Mouse (Mus musculus) gastrocnemius, adult 2 months (tissue): ENCODE measurements at regions not wholly inside any gene's neighbourhood (a gene's known extent, or its start where the extent isn't known, plus 50 kb on each side); places are given as distances from the start of the nearest gene placed in this dataset.
"Not testable (repeated sequence)": the region's sequence is repeated elsewhere in the genome, so short reads cannot be mapped to it uniquely, and the experiment has no call there.

Experiments used
- DNase-seq: peaks from one replicate; pipeline ENCODE4 v3.0.0; 2022
- H3K27ac ChIP-seq: fragments of 200-600 bp; 2 replicates; pipeline ENCODE4 v1.8.1; 2022; ENCODE audit warnings: mild to moderate bottlenecking
- H3K4me3 ChIP-seq: fragments of 200-600 bp; 2 replicates; pipeline ENCODE4 v1.8.1; 2022; ENCODE audit warnings: mild to moderate bottlenecking, moderate library complexity
- CTCF ChIP-seq: fragments of 200-600 bp; IDR thresholded peaks from 2 replicates; pipeline ENCODE4 v1.8.1; 2022; ENCODE audit warnings: antibody characterized with exemption, mild to moderate bottlenecking, moderate library complexity
- intact Hi-C: fragments of 180-260 bp; cut with DNase I; formaldehyde crosslinking; loops from one replicate; pipeline ENCODE4 v1.15.1; 2025

DNA sequence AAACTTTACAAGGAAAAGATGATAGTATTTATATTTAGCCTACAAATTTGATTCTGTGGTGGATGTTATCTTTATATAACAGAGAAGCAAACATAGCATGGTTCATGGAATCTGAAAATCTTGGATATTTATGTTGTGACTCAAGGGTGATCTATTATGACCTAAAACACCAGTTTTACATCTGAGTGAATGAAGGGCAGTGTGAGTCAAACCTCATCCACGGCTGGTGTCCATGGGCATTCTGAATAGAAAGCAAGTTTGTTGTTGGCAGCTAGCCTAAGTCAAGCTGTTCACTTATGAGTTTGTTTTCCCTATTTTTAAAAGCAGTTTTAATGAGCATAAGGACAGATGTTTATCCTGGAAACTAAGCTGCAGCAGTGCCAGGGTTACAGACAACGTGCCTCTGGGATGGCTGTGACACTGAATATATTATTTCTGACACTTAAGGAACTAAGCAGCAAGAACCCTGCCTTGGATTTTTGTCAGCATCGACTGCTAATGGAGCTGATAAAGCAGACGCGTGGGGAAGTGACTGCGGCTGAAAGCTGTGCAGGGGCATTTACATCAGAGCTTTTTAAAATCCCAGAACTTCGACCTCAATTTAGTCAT lies 278.5 kb downstream of the Phf3 start:
- no peak overlapping the region for H3K4me3 ChIP-seq
- H3K27ac ChIP-seq, result no peak overlapping the region
- DNase-seq, result no peak
- TF ChIP-seq CTCF, result no peak
- intact Hi-C loops, result no loop called here

DNA sequence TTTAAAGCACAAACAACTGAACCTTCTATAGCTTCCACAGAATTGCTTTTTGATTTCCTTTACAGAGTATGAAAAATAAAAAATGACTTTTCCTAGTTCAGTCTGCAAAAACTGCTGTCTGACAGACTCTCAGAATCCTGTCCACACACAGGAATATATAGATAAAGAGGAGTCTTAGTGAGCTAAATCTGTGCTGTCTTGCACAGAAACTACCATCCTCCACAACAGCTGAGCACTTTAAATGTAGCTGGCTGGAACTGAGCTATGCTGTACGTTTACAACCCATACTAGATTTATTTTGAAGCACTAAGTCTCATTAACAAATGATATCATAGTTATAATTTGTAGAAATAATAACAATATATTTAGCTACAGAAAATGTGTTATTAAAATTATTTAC lies 279.7 kb downstream of the Phf3 start:
- intact Hi-C loops, result no loop called here
- no peak overlapping the region for H3K27ac ChIP-seq
- no peak for TF ChIP-seq CTCF
- DNase-seq, result no peak
- no peak overlapping the region for H3K4me3 ChIP-seq

DNA sequence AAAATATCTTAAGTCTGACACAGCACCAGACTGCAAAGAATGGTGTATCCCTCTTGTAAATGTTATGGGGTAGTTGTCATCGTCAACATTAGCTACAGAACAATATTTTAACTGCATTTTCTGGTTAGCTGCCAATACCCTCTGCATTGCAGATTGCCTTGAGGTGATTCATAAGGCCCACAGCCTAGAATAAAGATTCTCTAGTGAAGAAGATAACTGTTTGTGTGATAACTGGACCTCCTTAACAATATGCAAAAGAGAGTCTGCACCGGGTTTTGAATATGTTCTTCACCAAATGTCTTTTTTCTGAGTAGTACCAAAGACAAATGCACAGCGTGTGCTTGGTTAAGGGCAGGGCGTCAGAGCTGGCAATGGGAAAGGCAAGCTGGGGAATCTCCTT lies 283.0 kb downstream of the Phf3 start:
- Histone ChIP-seq H3K27ac (no peak overlapping the region), H3K4me3 (no peak overlapping the region)
- no peak for TF ChIP-seq CTCF
- intact Hi-C loops, result no loop called here
- no peak for DNase-seq

DNA sequence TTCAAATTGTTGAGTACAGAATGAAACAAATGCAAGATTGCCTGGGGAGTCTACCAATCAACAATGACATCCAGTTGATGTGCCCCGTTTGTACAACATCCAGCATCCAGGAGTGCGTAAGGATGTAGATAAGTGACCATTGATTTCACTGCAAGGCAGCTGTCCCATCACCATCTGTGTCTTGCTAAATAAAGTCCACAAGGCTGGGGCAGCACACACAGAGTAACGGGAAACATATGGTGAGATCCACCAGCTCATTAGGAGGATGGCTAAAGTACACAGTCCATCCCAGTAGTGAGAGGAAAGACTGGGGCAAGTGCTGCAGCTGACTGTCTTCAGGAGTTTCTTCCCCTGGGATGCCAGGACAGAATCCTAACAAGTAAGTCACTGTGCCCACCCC lies 284.8 kb downstream of the Phf3 start:
- no peak overlapping the region for H3K4me3 ChIP-seq
- DNase-seq, result no peak
- H3K27ac ChIP-seq, result no peak overlapping the region
- TF ChIP-seq CTCF, result no peak
- intact Hi-C loops, result no loop called here

DNA sequence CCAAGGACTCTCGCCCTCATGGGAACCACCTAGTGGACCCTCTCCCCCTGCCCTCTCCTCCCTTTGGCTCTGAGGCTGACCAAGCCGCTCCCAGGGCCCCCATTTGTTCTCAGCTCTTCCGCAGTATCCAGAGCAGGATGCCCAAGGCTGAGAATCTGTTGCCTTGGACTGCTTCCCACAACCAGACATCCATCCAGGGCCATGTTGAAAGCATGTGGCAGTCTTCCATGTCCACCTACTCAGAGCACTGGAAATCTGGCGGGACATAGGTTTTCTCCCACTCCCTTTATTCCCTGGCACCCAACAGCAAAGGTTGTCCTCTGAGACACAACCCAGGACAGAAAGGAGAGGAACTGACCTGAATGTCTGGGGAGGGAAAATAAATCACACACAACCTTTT lies 285.4 kb downstream of the Phf3 start:
- Histone ChIP-seq H3K4me3 (no peak overlapping the region), H3K27ac (no peak overlapping the region)
- no peak for DNase-seq
- intact Hi-C loops, result no loop called here
- no peak for TF ChIP-seq CTCF

DNA sequence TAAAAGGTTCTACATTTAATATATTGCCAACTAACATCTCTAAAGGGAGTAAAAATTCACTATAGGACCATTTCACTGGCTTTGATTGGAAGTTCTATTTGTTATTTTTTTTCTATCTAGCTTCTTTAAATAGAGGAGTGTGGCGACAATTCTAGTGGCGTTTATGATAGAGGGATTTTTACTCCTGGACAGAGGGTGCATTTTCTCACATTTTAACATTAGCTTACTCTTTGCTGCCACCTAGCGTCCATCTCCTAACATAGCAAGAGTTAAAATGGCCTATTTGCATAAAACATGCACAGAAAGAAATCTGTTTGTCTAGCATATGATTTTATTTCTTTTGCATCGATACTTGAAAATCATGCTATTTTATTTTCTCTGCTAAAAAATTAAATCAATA lies 288.9 kb downstream of the Phf3 start:
- peak; percentile 76 for TF ChIP-seq CTCF
- intact Hi-C loops, result no loop called here
- DNase-seq, result no peak
- H3K4me3 ChIP-seq, result no peak overlapping the region
- no peak overlapping the region for H3K27ac ChIP-seq

DNA sequence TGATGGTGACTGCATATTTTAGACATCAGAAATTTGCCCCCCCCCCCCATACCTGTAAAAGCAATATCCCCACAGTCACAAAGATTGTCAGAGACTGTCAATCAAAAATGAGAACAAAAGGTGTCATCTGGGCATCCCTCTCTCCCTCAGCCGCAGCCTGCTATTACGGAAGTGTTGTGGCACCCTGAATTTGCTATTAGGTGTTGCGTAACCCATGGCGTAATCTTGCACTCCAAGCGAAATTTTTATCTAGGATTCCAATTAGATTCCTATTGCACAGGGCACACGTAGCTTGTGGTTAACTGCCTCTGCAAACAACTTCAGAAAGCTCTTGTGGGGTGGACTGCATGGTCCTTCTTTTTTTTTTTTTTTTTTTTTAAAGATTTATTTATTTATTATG lies 289.9 kb downstream of the Phf3 start:
- intact Hi-C loops, result no loop called here
- Histone ChIP-seq H3K4me3 (no peak overlapping the region), H3K27ac (no peak overlapping the region)
- TF ChIP-seq CTCF, result no peak
- no peak for DNase-seq

DNA sequence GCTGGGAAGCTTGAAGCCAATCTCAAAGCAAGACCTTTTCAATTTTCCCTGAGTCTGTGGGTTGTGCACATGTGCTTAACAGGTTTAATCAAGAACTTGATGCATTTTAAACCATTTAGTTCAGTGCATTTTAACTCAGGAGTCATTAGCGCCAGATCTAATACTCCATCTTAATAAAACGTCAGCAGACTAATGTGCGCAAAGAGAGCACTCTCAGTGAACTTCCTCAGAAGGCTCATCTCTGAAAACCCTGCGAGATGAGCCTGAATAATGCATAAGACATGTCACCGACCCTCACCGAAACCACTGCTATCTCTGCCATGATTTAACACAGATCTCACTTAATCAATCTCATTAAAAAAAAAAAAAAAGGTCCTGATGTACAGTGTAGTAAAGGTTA lies 309.0 kb downstream of the Phf3 start:
- no peak overlapping the region for H3K27ac ChIP-seq
- intact Hi-C loops, result no loop called here
- no peak for TF ChIP-seq CTCF
- DNase-seq, result no peak
- no peak overlapping the region for H3K4me3 ChIP-seq

DNA sequence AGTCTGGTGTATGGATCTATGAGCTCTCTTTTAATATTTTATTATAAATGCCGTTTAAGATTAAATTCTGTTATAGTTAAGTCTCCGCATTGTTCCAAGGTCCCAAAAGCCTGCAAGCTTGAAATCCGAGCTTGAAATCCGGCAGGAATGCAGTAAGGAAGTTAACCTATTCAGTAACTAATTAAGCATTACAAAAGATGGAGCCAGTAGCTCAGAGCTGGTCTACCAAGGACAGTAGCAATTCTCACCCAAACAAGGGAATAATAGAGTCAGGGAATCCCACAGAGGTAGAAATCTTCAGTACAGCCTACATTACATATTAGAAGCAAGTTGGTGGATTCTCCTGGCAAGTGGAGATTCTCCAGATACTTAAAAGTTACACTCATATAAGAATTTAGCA lies 325.0 kb downstream of the Phf3 start:
- H3K4me3 ChIP-seq, H3K27ac ChIP-seq, DNase-seq, intact Hi-C loops: not testable (repeated sequence)

DNA sequence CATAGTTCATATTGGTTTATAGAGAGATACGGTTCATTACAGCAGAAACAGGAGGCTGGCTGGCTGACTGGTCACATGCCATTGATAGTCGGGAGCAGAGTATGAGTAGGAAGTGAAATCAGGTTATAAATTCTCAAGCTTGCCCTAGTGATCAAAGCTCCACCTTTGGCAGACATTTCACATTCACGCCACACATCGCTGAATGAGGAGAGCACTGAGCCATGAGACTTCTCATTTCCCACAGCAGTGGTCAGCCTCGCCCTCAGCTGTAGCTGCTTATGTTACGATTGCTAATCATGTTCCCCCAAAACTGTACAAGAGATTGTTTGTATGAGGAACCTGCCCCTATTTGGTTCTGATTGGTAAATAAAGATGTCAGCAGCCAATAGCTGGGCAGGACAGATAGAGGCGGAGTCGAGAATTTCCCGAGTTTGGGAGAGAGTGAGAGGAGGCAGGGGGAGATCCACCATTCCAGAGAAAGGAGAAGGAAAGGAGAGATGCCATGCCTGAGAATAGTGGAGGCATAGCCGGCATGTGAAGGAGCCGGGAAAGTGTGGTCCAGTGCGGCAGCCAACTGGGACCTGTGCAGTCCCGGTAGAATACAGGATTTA lies 333.5 kb downstream of the Phf3 start:
- no peak for DNase-seq
- Histone ChIP-seq H3K27ac (no peak overlapping the region), H3K4me3 (no peak overlapping the region)
- TF ChIP-seq CTCF, result no peak
- intact Hi-C loops, result no loop called here

DNA sequence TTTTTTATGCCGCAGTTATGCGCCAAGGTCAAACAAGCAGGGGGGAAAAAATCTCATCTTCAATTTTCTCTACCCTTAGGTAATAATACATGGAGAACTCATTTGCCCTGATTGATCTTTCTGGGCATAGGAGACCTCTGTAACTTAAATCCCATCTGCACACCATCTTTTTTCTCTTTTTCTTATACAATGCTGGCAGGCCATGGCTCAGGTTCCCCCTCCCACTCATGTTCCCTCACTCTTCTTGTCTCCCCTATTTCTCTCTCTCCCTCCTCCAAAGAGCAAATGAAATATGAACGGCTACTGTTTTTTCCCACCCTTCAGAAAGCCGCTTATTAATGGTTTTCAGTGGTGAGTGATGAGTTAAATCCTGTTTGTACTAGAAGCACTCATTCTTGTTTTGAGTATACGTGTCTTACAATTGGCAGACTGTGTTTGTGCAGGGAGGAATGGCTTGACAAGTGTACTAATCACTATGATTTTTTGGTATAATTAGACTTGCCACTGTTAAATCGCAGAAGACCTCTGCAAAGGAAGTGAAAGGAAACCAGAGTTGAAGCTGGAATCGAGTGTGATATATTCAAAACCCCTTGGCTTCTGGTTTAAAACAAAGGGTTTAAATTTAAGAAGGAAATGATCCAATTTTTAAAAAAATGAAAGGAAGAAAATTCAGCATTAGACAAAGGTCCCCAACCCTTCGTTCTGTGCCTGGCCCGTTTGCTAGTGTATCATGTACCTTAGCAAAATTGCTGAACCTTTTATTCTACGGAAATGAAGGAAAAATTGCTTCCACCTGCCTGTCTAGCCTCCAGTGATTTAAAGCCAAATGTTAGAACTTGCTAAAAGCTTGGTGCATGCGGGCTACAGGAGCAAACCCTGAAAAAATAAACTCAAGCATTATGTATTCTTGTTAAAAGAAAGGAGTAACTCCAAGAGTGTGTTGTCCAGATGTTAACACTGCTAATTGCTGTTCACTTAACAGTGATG lies 336.4 kb downstream of the Phf3 start:
- no peak for DNase-seq
- no peak for TF ChIP-seq CTCF
- Histone ChIP-seq H3K27ac (no peak overlapping the region), H3K4me3 (no peak overlapping the region)
- intact Hi-C loops, result no loop called here

DNA sequence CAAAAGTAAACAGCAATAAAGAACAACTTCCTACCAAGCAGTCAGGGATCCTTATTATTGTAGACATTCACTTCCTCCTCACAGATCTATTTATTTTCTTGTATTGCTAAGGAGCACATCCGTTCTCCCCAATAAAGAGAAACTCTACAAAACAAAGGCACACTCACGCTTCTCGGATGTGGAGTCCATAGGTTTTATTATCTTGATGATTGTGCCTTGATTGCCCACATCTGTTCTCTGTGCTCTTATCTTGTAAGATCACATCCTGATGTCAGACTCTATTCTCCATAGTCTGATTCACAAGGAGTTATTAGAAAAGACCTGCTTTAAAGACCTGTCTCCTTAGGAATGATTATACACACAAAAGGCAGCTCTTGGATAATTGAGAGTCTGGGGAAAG lies 356.4 kb downstream of the Phf3 start:
- Histone ChIP-seq H3K27ac (no peak overlapping the region), H3K4me3 (no peak overlapping the region)
- no peak for TF ChIP-seq CTCF
- intact Hi-C loops, result no loop called here
- DNase-seq, result no peak

DNA sequence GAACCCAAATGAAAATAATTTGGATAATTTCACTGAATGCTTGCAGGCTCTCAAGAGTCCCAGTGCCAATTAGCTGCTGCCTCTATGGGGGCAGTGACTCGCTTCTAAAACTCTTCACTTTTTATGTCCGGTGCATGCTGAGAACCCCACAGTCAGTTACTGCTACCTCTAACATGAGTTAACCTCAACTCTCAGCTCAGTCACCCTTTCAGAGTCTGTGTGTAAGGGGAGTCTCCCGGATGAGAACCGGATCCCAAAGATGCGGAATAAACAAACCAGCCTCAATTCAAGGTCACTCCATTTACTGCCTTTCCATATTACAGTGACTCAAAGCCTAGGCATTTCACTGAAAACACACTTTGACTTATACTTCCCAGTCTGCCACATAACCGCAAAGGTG lies 357.9 kb downstream of the Phf3 start:
- DNase-seq, result no peak
- intact Hi-C loops, result no loop called here
- H3K27ac ChIP-seq, result no peak overlapping the region
- no peak overlapping the region for H3K4me3 ChIP-seq
- TF ChIP-seq CTCF, result no peak

DNA sequence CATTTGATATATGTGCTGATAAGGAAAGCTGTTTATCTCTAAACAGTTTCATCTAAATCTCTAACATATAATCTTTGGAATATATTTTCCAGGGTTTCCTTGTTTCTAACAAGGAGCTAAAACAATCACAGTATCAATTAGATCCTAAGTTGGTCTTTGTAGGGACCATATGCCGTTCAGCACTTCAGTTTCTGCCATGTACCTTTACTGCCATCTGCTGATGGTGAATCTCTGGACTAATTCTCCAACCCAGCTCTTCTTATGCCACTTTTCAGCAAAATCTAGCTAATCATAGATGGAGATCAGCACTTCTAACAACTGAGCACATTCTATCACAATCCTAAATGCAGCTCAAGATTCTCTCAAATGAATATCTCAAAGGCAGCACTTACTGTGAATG lies 370.5 kb downstream of the Phf3 start:
- H3K4me3 ChIP-seq, result no peak overlapping the region
- intact Hi-C loops, result no loop called here
- no peak for TF ChIP-seq CTCF
- DNase-seq, result no peak
- no peak overlapping the region for H3K27ac ChIP-seq
